Mouse (Mus musculus): ENCODE results near the gene Slc12a4.

Slc12a4 gene

GRCm38 (mm10) chr8:105935105-105935504 is 30.8 kb downstream of the Slc12a4 start:
- DNase-seq (ENCODE audit: inconsistent age in 2 of 2, low spot score in 1 of 2) = peak in 1 of 2 experiments; percentile 29

- no peak for DNase-seq (ENCODE audit: inconsistent age in 2 of 2, low spot score in 1 of 2)
These were observed 32.1 kb downstream of the Slc12a4 start, which contains the start of gene Ctrl for GRCm38 (mm10) chr8:105933762-105934161. Ctrl (minus strand) TSS chr8:105933862.

GRCm38 (mm10) chr8:105932525-105932924 is 33.4 kb downstream of the Slc12a4 start:
- no peak for DNase-seq (ENCODE audit: inconsistent age in 2 of 2, low spot score in 1 of 2)

- no peak for DNase-seq (ENCODE audit: inconsistent age in 2 of 2, low spot score in 1 of 2)
These were observed 34.6 kb downstream of the Slc12a4 start for GRCm38 (mm10) chr8:105931271-105931670.

GRCm38 (mm10) chr8:105930602-105931001 is 35.3 kb downstream of the Slc12a4 start:
- peak; percentile 81 to 96 for DNase-seq (ENCODE audit: inconsistent age in 2 of 2, low spot score in 1 of 2)

- DNase-seq (ENCODE audit: inconsistent age in 2 of 2, low spot score in 1 of 2) = no peak
These were observed 40.8 kb downstream of the Slc12a4 start for GRCm38 (mm10) chr8:105925123-105925522.

- no peak for DNase-seq (ENCODE audit: inconsistent age in 2 of 2, low spot score in 1 of 2)
These were observed 46.5 kb downstream of the Slc12a4 start for GRCm38 (mm10) chr8:105919390-105919789.

GRCm38 (mm10) chr8:105900941-105901616 is 64.8 kb downstream of the Slc12a4 start:
- DNase-seq (ENCODE audit: inconsistent age in 2 of 2, low spot score in 1 of 2) = no peak

- DNase-seq (ENCODE audit: inconsistent age in 2 of 2, low spot score in 1 of 2) = peak; percentile 93 to 98
These were observed 65.5 kb downstream of the Slc12a4 start, which contains the start of gene Pskh1 for GRCm38 (mm10) chr8:105900180-105900940. Pskh1 (plus strand) TSS chr8:105900441.

GRCm38 (mm10) chr8:105897801-105898480 is 68.0 kb downstream of the Slc12a4 start:
- no peak for DNase-seq (ENCODE audit: inconsistent age in 2 of 2, low spot score in 1 of 2)

Data from adrenal gland, adult (tissue).